Mouse (Mus musculus): ENCODE data around the gene Hsd3b7.

- TF ChIP-seq CTCF (conservative IDR thresholded peaks at IDR 0.05; ENCODE audit: low read length) (no peak), POU5F1 (IDR thresholded peaks at IDR 0.05; ENCODE audit: borderline replicate concordance, low read length) (no peak)
These were observed 50.5 kb downstream of the Hsd3b7 start for GRCm38 (mm10) chr7:127850906-127851305.
